Mouse (Mus musculus): ENCODE measurements around the gene Ankrd17. TPM values are rescaled to one million over a fixed set of nuclear protein-coding genes. Genes with fewer than 3 reads are reported as not detected.

Ankrd17 gene
- total and polyA plus RNA-seq, 3 experiments = 34.6 to 67.3 (median 35.0) TPM

DNA sequence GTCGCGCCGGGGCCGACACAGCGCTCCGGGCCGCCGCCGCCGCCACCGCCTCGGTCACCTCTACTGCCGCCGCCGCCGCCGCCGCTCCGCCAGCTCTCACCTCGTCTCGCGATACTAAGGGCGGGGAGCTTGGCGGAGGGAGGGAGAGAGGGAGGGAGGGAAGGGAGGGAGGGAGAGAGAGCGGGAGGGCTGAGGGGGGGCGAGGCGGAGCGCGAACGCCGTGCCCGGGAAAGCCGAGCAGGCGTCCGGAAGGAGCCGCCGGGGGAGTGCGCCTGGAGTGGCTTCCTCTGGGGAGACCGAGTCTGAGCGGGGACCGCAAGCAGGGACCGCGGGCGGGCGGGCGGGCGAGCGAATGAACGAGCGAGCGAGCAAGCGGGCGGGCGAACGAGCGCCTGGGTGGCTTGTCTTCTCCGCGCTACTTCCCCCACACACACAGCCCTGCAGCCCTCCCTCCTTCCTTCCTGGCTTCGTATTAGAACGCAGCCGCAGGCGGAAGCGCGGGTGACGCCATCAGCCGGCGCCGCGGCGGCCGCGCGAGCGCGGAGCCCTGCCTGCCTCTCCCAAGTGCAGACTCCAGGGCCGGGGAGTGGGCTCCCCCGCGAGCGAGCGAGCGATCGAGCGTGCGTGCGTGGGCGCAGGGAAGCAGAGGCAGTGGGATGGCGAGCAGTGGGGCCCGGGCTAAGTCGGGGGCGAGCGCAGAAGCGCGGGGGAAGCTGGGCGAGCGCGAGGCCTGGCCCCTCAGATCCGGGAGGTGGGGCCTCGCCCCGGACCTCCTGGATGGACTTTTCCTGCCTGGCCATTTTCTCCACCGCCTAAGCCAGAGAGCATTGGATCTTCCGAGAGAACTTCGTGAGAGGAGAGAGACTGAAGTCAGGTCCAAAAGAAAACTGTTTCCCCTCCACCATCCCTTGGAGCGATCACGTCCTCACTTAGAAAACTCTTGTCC lies at the start of gene Ankrd17 (continued):
- TF ChIP-seq ZC3H11A (IDR thresholded peaks at IDR 0.05; ENCODE audit: low read depth, low read length) = no peak
- no peak for TF ChIP-seq CTCF (IDR thresholded peaks at IDR 0.05 in 2 of 3, conservative IDR thresholded peaks at IDR 0.05 in 1 of 3; ENCODE audit: control insufficient read depth in 1 of 3, insufficient read depth in 1 of 3, low read depth in 2 of 3, low read length in 3 of 3, poor library complexity in 1 of 3, severe bottlenecking in 1 of 3)
- peak; percentile 78 to 86 for TF ChIP-seq POLR2A (IDR thresholded peaks at IDR 0.05; ENCODE audit: control insufficient read depth in 1 of 2, insufficient read depth in 1 of 2, low read depth in 1 of 2, low read length in 2 of 2, poor library complexity in 1 of 2)
- TF ChIP-seq TCF12 (IDR thresholded peaks at IDR 0.05; ENCODE audit: low read depth, low read length) = peak; percentile 52
- TF ChIP-seq TAL1 (IDR thresholded peaks at IDR 0.05; ENCODE audit: low read length) = no peak

DNA sequence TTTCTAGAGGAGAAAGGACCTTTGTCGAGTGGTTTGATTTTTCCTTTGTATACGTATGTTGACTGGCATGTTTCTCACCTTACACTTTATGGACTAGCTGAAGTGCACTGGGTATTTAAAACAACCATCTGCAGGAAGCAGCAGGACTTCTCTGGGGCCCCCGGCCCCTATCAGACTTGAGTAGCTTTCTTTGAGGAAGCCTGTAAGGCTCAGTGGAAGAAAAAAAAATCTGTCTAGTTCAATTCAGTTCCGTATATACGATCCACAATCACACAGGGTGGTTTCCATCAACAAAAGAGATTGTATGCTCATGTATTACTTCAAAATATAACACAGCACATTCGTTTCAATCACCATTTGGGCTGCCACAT lies 48.5 kb upstream of the Ankrd17 start:
- Histone ChIP-seq H3K4me1 (ENCODE audit: control insufficient read depth in 1 of 2, insufficient read depth in 2 of 2, low read length in 2 of 2) (no peaks in the 10 kb centered on the region), H3K4me3 (ENCODE audit: control insufficient read depth in 1 of 2, insufficient read depth in 1 of 2, low read depth in 2 of 2, low read length in 2 of 2) (no peak overlapping the region), H3K79me2 (ENCODE audit: control insufficient read depth, insufficient read depth, low read length, poor library complexity) (no peaks in the 10 kb centered on the region), H3K36me3 (ENCODE audit: control insufficient read depth in 1 of 2, insufficient read depth in 2 of 2, low read length in 2 of 2) (no peaks in the 10 kb centered on the region), H3K9ac (ENCODE audit: control insufficient read depth, low read depth, low read length, poor library complexity, severe bottlenecking) (no peak overlapping the region), H3K9me3 (replicated peaks; ENCODE audit: insufficient read depth, low read length) (no peaks in the 10 kb centered on the region), H3K27ac (ENCODE audit: control insufficient read depth, low read depth, low read length) (no peak overlapping the region), H3K27me3 (ENCODE audit: control insufficient read depth in 1 of 2, insufficient read depth in 2 of 2, low read length in 2 of 2) (no peaks in the 10 kb centered on the region)
- no peak for TF ChIP-seq JUND (IDR thresholded peaks at IDR 0.05; ENCODE audit: low read depth, low read length)
- no peak for TF ChIP-seq ZC3H11A (IDR thresholded peaks at IDR 0.05; ENCODE audit: low read depth, low read length)
- TF ChIP-seq NRF1 (IDR thresholded peaks at IDR 0.05; ENCODE audit: insufficient read depth, low read depth, low read length, poor library complexity, severe bottlenecking) = no peak
- no peak for DNase-seq (ENCODE audit: low read depth, low spot score)

DNA sequence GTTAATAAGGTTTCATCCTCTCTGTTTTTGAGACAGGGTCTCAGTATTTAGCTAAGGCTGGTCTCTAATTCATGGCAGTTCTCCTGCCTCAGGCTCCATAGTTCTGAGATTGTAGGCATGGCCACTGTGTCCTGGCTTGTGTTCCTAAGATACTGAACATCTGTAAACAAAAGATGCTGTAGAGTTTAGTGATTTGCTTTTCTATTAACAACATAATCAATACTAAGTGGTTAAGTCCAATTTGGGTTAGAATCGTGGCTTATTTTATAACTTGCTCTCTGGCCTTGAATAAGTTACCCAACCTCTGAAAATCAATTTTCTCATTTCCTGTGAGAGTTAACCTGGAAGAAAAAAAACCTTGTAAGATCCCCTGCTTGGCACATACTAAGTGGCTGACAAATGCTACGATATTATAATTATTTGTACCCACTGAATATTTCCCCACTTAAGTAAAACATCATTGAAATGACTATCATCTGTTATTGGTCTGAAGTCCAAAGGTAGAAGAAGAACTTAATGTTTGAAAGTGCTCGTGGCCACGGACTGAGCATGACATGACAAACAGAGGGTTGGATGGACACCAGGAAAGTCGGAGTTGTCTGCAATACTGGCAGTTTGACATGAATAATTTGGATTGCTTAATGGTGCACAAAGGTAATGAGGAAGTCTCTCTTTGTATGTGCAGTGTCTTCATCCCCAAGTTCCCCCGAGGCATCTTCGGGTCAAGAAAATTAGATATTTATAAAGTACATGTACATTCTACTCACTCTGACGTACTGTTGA lies 48.0 kb upstream of the Ankrd17 start:
- Histone ChIP-seq H3K9ac (ENCODE audit: control insufficient read depth, low read depth, low read length, poor library complexity, severe bottlenecking) (no peak overlapping the region), H3K27ac (ENCODE audit: control insufficient read depth, low read depth, low read length) (no peak overlapping the region), H3K9me3 (replicated peaks; ENCODE audit: insufficient read depth, low read length) (no peaks in the 10 kb centered on the region), H3K36me3 (ENCODE audit: control insufficient read depth in 1 of 2, insufficient read depth in 2 of 2, low read length in 2 of 2) (no peaks in the 10 kb centered on the region), H3K27me3 (ENCODE audit: control insufficient read depth in 1 of 2, insufficient read depth in 2 of 2, low read length in 2 of 2) (no peaks in the 10 kb centered on the region), H3K4me1 (ENCODE audit: control insufficient read depth in 1 of 2, insufficient read depth in 2 of 2, low read length in 2 of 2) (no peaks in the 10 kb centered on the region), H3K79me2 (ENCODE audit: control insufficient read depth, insufficient read depth, low read length, poor library complexity) (no peaks in the 10 kb centered on the region), H3K4me3 (ENCODE audit: control insufficient read depth in 1 of 2, insufficient read depth in 1 of 2, low read depth in 2 of 2, low read length in 2 of 2) (no peak overlapping the region)
- TF ChIP-seq MEF2A (IDR thresholded peaks at IDR 0.05; ENCODE audit: extremely low read depth, insufficient replicate concordance, low read depth, low read length, poor library complexity, severe bottlenecking) = no peak
- TF ChIP-seq SIN3A (IDR thresholded peaks at IDR 0.05; ENCODE audit: low read length) = no peak
- TF ChIP-seq MYB (IDR thresholded peaks at IDR 0.05; ENCODE audit: low read depth, low read length) = no peak
- TF ChIP-seq EP300 (IDR thresholded peaks at IDR 0.05; ENCODE audit: low read depth in 1 of 2, low read length in 2 of 2) = no peak
- no peak for TF ChIP-seq MXI1 (IDR thresholded peaks at IDR 0.05; ENCODE audit: low read depth, low read length)
- no peak for TF ChIP-seq UBTF (IDR thresholded peaks at IDR 0.05; ENCODE audit: borderline replicate concordance, insufficient read depth, low read depth, low read length)
- TF ChIP-seq GATA1 (IDR thresholded peaks at IDR 0.05; ENCODE audit: low read depth, low read length) = no peak
- no peak for TF ChIP-seq ZMIZ1 (IDR thresholded peaks at IDR 0.05; ENCODE audit: low read depth, low read length)
- no peak for TF ChIP-seq GABPA (IDR thresholded peaks at IDR 0.05; ENCODE audit: low read depth, low read length)
- no peak for TF ChIP-seq USF2 (IDR thresholded peaks at IDR 0.05; ENCODE audit: borderline replicate concordance in 1 of 2, insufficient read depth in 1 of 2, low read depth in 1 of 2, low read length in 2 of 2)
- TF ChIP-seq TBP (IDR thresholded peaks at IDR 0.05; ENCODE audit: low read depth, low read length) = no peak
- DNase-seq (ENCODE audit: low read depth, low spot score) = no peak

All from MEL (cell line).